Mouse (Mus musculus): ENCODE measurements around the gene Ncor2.

Gene Ncor2

GRCm38 (mm10) chr5:125172831-125173615, 6.0 kb downstream of the Ncor2 start:
- in situ Hi-C loops (cut with MboI; ENCODE audit: unreplicated experiment in 2 of 2), result no loop called here

- in situ Hi-C loops (cut with MboI; ENCODE audit: unreplicated experiment in 2 of 2), result no loop called here
Observed at GRCm38 (mm10) chr5:125171259-125171658, 7.8 kb downstream of the Ncor2 start.

- in situ Hi-C loops (cut with MboI; ENCODE audit: unreplicated experiment in 2 of 2), result no loop called here
Observed at GRCm38 (mm10) chr5:125170107-125170842, 8.7 kb downstream of the Ncor2 start.

GRCm38 (mm10) chr5:125168101-125168500, 10.9 kb downstream of the Ncor2 start:
- in situ Hi-C loops (cut with MboI; ENCODE audit: unreplicated experiment in 2 of 2), result no loop called here

DNA sequence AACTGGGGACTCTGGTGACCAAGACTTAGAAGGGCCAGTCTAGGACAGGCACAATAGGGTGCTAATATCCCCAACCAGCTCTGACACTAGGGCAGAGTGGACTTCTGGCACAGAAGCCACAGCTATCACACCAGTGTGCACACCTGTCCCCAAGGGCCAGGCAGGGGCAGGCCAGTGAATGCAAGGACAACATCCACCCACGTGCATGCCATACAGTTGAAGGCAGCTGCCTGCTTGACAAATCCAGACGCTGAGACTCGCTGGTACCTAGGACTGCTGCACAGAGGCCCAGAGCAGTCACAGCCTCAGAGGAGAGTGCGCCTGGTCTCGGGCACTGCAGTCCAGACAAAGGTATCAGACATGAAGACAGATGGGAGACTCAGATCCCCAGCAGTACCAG, 11.5 kb downstream of the Ncor2 start:
- in situ Hi-C loops (cut with MboI; ENCODE audit: unreplicated experiment in 2 of 2), result no loop called here

DNA sequence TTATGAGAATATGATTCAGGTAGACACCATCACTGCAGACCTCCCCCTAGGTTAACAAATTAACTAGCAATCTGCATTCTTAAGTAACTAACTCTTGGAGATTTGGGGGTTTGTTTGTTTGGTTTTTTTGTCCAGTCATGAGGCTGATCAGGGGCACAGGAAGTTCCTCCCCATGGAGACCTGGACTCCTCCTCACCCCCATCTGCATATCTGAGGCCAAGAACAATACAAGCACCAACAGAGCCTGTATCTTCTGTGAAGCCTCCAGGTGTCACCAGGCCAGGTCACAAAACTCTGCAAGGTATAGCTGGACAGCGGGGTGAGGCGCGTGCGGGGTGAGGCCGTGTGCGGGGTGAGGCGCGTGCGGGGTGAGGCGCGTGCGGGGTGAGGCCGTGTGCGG, 13.0 kb downstream of the Ncor2 start:
- in situ Hi-C loops (cut with MboI; ENCODE audit: unreplicated experiment in 2 of 2), result no loop called here

- in situ Hi-C loops (cut with MboI; ENCODE audit: unreplicated experiment in 2 of 2), result no loop called here
Observed at GRCm38 (mm10) chr5:125164465-125165167, 14.4 kb downstream of the Ncor2 start.

DNA sequence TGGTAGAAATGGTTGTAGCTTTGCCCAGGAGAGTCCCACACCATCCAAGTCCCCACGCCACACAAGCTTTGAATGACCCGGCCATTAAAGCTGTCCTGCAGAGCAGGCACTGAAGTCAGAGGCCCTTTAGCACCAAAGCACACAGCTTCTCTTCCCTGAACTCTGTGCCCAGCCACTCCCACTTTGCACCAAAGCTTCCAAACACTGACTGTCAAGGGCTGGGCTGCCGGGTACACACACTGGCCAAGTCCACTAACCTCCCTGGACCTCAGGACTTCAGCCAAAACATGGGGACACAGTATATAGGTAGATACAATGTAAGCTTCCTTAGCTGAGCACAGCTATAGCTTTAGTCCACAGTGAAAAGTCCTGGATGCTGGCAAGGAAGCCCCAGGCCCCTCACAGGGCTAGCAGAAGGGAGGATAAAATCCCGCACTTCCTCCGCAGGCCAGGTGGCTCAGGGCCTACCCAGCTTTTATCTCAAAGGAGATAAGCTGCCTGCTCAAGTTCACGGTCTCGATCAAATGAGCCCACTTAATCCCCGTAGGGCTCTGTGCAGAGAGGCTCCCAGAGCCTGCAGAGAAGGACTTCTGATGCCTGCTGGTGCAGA, 15.5 kb downstream of the Ncor2 start:
- in situ Hi-C loops (cut with MboI; ENCODE audit: unreplicated experiment in 2 of 2), result no loop called here

- in situ Hi-C loops (cut with MboI; ENCODE audit: unreplicated experiment in 2 of 2), result no loop called here
Observed at GRCm38 (mm10) chr5:125162461-125162860, 16.6 kb downstream of the Ncor2 start.

- in situ Hi-C loops (cut with MboI; ENCODE audit: unreplicated experiment in 2 of 2), result no loop called here
Observed at GRCm38 (mm10) chr5:125159804-125160405, 19.1 kb downstream of the Ncor2 start.

DNA sequence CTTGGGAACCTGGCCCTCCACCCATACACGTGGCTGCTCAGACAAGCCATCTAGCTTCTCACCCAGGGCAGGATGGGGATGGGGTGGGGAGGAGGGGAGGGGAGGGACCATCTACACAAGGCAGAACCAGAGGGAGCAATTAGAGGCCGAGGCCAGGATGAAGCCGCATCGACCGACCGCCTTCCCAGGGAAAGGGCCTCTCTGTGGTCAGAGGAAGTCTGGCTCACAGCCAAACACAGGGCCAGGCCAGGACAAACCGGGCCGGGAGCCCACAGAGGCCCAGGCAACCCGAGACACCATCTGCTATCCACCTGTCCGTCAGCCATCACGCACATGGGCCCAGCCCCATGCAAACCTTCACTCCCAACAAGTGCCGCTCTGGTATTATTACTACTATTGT, 19.7 kb downstream of the Ncor2 start:
- in situ Hi-C loops (cut with MboI; ENCODE audit: unreplicated experiment in 2 of 2), result no loop called here

DNA sequence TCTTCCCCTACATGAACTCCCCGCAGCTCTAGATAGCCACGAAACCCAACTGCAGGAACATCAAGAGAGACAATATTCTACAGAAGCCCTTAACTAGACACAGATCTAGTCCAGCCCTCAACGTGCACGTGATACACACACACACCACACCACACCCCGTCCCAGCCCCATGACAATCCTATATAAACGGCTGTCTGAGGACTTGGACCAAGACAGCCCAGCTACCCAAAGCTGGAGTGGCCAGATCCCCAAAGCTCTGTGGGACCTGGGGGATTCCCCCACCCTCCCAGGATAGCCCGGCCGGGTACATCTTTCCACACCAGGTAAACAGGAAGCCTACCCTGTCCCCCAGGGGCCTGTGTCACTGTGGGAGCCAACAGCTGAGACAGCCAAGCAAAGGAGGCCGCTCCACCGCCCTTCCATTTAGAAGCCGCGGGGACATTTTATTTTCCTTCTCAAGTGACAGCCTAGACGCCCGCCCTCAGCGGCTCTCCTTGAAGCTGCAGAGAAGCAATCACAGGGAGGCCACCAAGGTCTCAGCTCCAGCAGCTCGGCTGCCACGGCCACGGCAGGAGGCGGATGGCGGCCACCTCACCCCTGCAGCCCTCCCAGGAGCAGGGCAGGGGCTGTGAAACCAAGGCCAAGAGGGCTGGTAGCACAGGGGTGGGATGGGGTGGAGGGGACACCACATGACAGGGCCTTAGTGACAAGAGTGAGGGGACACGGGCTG, 20.6 kb downstream of the Ncor2 start:
- in situ Hi-C loops (cut with MboI; ENCODE audit: unreplicated experiment in 2 of 2), result no loop called here

- in situ Hi-C loops (cut with MboI; ENCODE audit: unreplicated experiment in 2 of 2), result no loop called here
Observed at GRCm38 (mm10) chr5:125157375-125158033, 21.5 kb downstream of the Ncor2 start.

GRCm38 (mm10) chr5:125156418-125157205, 22.4 kb downstream of the Ncor2 start:
- in situ Hi-C loops (cut with MboI; ENCODE audit: unreplicated experiment in 2 of 2), result no loop called here

- in situ Hi-C loops (cut with MboI; ENCODE audit: unreplicated experiment in 2 of 2), result no loop called here
Observed at GRCm38 (mm10) chr5:125155451-125155850, 23.6 kb downstream of the Ncor2 start.

DNA sequence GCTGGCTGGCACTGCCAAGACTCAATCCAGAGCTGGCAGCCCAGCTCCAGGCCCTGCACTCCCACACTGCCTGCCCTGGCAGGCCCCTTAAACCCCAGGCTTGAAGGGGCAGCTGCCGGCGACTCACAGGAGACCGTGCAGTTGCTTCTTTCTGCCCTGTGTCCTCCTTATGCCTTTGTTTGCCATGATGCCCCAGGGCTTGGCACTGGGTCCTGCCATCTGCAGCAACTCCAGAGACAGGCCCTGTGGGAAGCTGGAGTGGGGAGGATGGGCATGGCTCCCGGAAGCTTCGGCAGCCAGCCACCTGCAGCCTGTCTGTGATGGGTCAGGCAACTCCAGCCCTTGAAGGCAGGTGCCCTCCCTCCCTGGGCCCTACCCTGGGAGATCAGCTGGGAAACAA, 24.0 kb downstream of the Ncor2 start:
- in situ Hi-C loops (cut with MboI; ENCODE audit: unreplicated experiment in 2 of 2), result no loop called here

DNA sequence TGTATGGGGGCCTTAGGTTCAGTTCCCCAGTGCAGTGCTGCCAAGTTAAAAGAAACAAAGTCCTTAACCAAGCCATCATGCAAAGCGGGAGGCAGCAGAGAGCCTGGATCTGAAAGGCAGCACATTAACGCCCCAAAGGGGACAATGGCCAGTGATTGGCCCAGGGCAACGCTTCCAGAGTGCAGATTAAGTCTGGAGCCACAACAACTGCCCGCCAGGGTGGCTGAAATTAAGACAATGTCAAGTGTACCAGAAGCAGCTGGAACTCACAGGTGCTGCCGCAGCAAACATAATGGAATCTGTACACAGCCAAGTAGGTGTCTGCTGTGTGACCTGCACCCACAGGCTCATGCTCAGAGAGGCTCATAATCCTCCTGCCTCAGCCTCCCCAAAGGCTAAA, 24.8 kb downstream of the Ncor2 start:
- in situ Hi-C loops (cut with MboI; ENCODE audit: unreplicated experiment in 2 of 2), result no loop called here

DNA sequence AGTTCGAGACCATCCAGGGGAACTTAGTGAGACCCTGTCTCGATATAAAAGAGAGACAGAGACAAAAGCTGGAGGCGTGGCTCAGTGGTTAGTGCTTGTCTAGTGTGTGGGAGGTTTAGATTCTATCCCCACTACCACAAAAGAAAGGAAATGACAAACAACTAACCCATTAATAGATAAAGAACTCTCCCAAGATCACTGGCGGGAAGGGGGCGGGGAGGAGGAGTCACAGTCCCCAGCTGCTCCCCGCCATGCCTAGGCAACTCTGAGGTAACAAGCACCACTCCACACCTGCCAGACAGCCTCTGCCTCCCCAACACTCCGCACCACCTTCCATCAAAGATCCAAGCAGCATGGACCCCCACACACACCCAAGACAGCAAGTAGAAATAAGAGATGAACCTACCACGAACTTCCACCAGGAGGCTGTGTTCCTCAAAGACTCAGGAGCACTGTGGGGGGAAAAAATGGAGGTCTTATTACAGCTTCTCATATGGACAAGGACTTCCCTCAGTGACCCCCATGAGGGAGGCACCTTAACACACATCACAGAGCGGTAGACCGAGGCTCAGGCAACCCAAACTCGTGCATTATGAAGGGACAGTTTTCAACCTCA, 25.7 kb downstream of the Ncor2 start:
- in situ Hi-C loops (cut with MboI; ENCODE audit: unreplicated experiment in 2 of 2), result no loop called here

All from v-Abl transformed pro-B cells (cell line).